Mouse (Mus musculus) G1E (cell line): ENCODE data around the gene Fam53b.

Experiments
- CTCF ChIP-seq: IDR thresholded peaks from 2 replicates; pipeline ENCODE4 v1.5.1; 2012; ENCODE audit warnings: low read depth, low read length, inconsistent platforms, mixed read lengths
- GATA1 ChIP-seq: IDR thresholded peaks from 2 replicates; pipeline ENCODE4 v1.6.1; 2012; ENCODE audit warnings: borderline replicate concordance, low read length, inconsistent platforms, mixed read lengths
- GATA2 ChIP-seq: IDR thresholded peaks from 2 replicates; pipeline ENCODE4 v1.6.1; 2012; ENCODE audit warnings: low read depth, low read length, inconsistent platforms, borderline replicate concordance
- POLR2AphosphoS5 ChIP-seq: IDR thresholded peaks from 2 replicates; pipeline ENCODE4 v1.6.1; 2012; ENCODE audit warnings: low read depth, low read length, inconsistent platforms; ENCODE audit not compliant: insufficient replicate concordance
- TAL1 ChIP-seq: conservative IDR thresholded peaks from 2 replicates; pipeline ENCODE4 v1.6.1; 2012; ENCODE audit warnings: low read depth, low read length, inconsistent platforms, mixed read lengths

DNA sequence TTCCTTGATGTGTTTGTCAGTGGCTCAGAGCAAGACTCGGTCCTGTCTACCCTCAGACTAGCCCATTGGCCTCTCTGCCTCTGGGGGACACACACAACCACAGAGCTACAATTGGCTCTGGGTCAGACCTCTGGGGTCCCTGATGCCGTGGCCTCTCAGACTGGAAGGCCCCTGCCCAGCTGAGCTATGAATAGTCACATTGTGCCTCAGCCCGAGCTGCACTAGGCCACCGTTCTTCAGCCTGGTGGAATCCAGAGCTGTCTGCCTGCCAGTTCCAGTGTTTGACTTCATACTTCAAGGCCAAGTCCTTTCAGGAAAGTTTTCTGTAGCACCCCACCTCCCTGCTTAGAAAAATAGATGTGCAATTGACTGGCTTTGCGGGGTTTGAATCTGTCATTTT lies 125.0 kb downstream of the Fam53b start:
- no peak for TF ChIP-seq GATA1
- no peak for TF ChIP-seq CTCF
- TF ChIP-seq POLR2AphosphoS5: no peak
- no peak for TF ChIP-seq TAL1
- no peak for TF ChIP-seq GATA2
